Mouse (Mus musculus) c-Kit-positive CD71-negative TER-119-negative erythroid progenitor cells, embryonic 14.5 days (primary cell): ENCODE data around the gene Ankrd13c.
"Not testable (repeated sequence)": the region's sequence is repeated elsewhere in the genome, so short reads cannot be mapped to it uniquely, and the experiment has no call there.

Experiments used
- DNase-seq: peaks from one replicate; pipeline ENCODE4 v3.0.0-alpha.2; 2013; ENCODE audit warnings: low read depth

Gene Ankrd13c

GRCm38 (mm10) chr3:157946843-157947358, at the start of gene Ankrd13c:
TSS of gene Ankrd13c (plus strand) at chr3:157947239.
- peak; percentile 82 for DNase-seq

GRCm38 (mm10) chr3:157897645-157898044, 49.4 kb upstream of the Ankrd13c start:
- DNase-seq, result no peak

- DNase-seq, result no peak
Observed at GRCm38 (mm10) chr3:157899986-157900385, 47.1 kb upstream of the Ankrd13c start.

GRCm38 (mm10) chr3:157901721-157902120, 45.3 kb upstream of the Ankrd13c start:
- DNase-seq, result no peak

- DNase-seq, result no peak
Observed at GRCm38 (mm10) chr3:157908166-157908565, 38.9 kb upstream of the Ankrd13c start.

GRCm38 (mm10) chr3:157910262-157910661, 36.8 kb upstream of the Ankrd13c start:
- no peak for DNase-seq

- no peak for DNase-seq
Observed at GRCm38 (mm10) chr3:157912155-157912554, 34.9 kb upstream of the Ankrd13c start.

GRCm38 (mm10) chr3:157916336-157916735, 30.7 kb upstream of the Ankrd13c start:
- DNase-seq, result no peak

GRCm38 (mm10) chr3:157921376-157921775, 25.7 kb upstream of the Ankrd13c start:
- DNase-seq, result no peak

GRCm38 (mm10) chr3:157923268-157923835, 23.7 kb upstream of the Ankrd13c start:
- DNase-seq, result no peak

- DNase-seq, result peak; percentile 68
Observed at GRCm38 (mm10) chr3:157924692-157925328, 22.2 kb upstream of the Ankrd13c start, which contains the start of gene Cth. TSS of gene Cth (minus strand) at chr3:157925077.

GRCm38 (mm10) chr3:157925706-157926510, 21.1 kb upstream of the Ankrd13c start:
- no peak for DNase-seq

- no peak for DNase-seq
Observed at GRCm38 (mm10) chr3:157926761-157927160, 20.3 kb upstream of the Ankrd13c start.

- no peak for DNase-seq
Observed at GRCm38 (mm10) chr3:157928731-157929130, 18.3 kb upstream of the Ankrd13c start.

GRCm38 (mm10) chr3:157929417-157929816, 17.6 kb upstream of the Ankrd13c start:
- DNase-seq, result no peak

GRCm38 (mm10) chr3:157931592-157931991, 15.4 kb upstream of the Ankrd13c start:
- DNase-seq, result no peak

- no peak for DNase-seq
Observed at GRCm38 (mm10) chr3:157932074-157932473, 15.0 kb upstream of the Ankrd13c start.

GRCm38 (mm10) chr3:157933223-157933622, 13.8 kb upstream of the Ankrd13c start:
- not testable (repeated sequence) for DNase-seq

- no peak for DNase-seq
Observed at GRCm38 (mm10) chr3:157934301-157934823, 12.7 kb upstream of the Ankrd13c start.

- peak; percentile 7 for DNase-seq
Observed at GRCm38 (mm10) chr3:157938585-157938984, 8.5 kb upstream of the Ankrd13c start.

GRCm38 (mm10) chr3:157947383-157948280, 593 bp downstream of the Ankrd13c start:
- peak; percentile 12 for DNase-seq
